ENCODE assay signal across 8 mouse cellular contexts in genomic region chr8:95678024-95678611, GRCm38 (mm10). TPM values are rescaled to one million over a fixed set of nuclear protein-coding genes. Genes with fewer than 3 reads are reported as not detected.
DNase-seq lines count a peak whose midpoint lies in the region; ATAC-seq and TF ChIP-seq lines count a peak whose summit lies in the region.

No protein-coding gene starts in this region.

- H3K27ac ChIP-seq in left cerebral cortex, adult 2 months, result peak overlapping the region; percentile 92
- H3K27ac ChIP-seq in embryonic fibroblast, embryonic 13.5 days (ENCODE audit: insufficient read depth, low read length), result no peak overlapping the region
- H3K27ac ChIP-seq in intestine, embryonic 16.5 days (ENCODE audit: low read length), result no peak overlapping the region
- H3K27ac ChIP-seq in midbrain, postnatal 0 days (ENCODE audit: low read depth, low read length), result peak overlapping the region; percentile 58

- peak overlapping the region; percentile 62 for H3K4me3 ChIP-seq in left cerebral cortex, adult 2 months
- H3K4me3 ChIP-seq in embryonic fibroblast, embryonic 13.5 days (ENCODE audit: insufficient read depth, low read length), result peak overlapping the region; percentile 31
- H3K4me3 ChIP-seq in intestine, embryonic 16.5 days (ENCODE audit: low read length), result peak overlapping the region; percentile 59
- H3K4me3 ChIP-seq in midbrain, postnatal 0 days (ENCODE audit: low read depth, low read length), result peak overlapping the region; percentile 81

- peak; percentile 70 to 75 for DNase-seq in left cerebral cortex, adult 2 months (ENCODE audit: extremely low spot score in 1 of 2, low spot score in 2 of 2)
- DNase-seq in left cerebral cortex, adult 9 months (ENCODE audit: low spot score in 2 of 2), result no peak
- DNase-seq in adrenal gland, postnatal 25 days, result peak; percentile 21
- peak; percentile 49 for DNase-seq in midbrain, postnatal 0 days (ENCODE audit: low spot score)
- peak; percentile 61 for DNase-seq in thymus, postnatal 14 days
- no peak for DNase-seq in ovary, adult 18-20 months (ENCODE audit: low spot score)

- TF ChIP-seq POLR2A in embryonic fibroblast, embryonic 13.5 days (IDR thresholded peaks at IDR 0.05; ENCODE audit: low read depth, low read length), result no peak

- peak overlapping the region; percentile 60 for H3K9ac ChIP-seq in intestine, embryonic 16.5 days (ENCODE audit: low read depth, low read length)
- H3K9ac ChIP-seq in midbrain, postnatal 0 days (replicated peaks; ENCODE audit: low read length, poor library complexity, severe bottlenecking), result peak overlapping the region; percentile 85

- H3K36me3 ChIP-seq in intestine, embryonic 16.5 days (ENCODE audit: control insufficient read depth, insufficient read depth, low read length), result no peaks in the 10 kb centered on the region
- H3K36me3 ChIP-seq in midbrain, postnatal 0 days (ENCODE audit: insufficient read depth, low read length), result no peaks in the 10 kb centered on the region

- intact Hi-C loops in left cerebral cortex, adult 2 months (cut with DNase I), result loop anchor here (2.0 to 5.0 kb wide), 2 partner anchors 17 to 71 kb away; no protein-coding TSS in a partner anchor

- no peak for TF ChIP-seq CTCF in left cerebral cortex, adult 2 months (IDR thresholded peaks at IDR 0.05)
- TF ChIP-seq CTCF in embryonic fibroblast, embryonic 13.5 days (IDR thresholded peaks at IDR 0.05; ENCODE audit: borderline replicate concordance, insufficient read depth, low read length), result no peak
- TF ChIP-seq CTCF in midbrain, postnatal 0 days (IDR thresholded peaks at IDR 0.05), result no peak

- H3K9me3 ChIP-seq in intestine, embryonic 16.5 days (ENCODE audit: control insufficient read depth, low read length), result no peaks in the 10 kb centered on the region
- no peaks in the 10 kb centered on the region for H3K9me3 ChIP-seq in midbrain, postnatal 0 days (ENCODE audit: low read length)

- no peaks in the 10 kb centered on the region for H3K4me1 ChIP-seq in embryonic fibroblast, embryonic 13.5 days (ENCODE audit: control insufficient read depth, insufficient read depth, low read length)
- H3K4me1 ChIP-seq in intestine, embryonic 16.5 days (ENCODE audit: control insufficient read depth, insufficient read depth, low read length), result peaks cover 12% of the 10 kb centered on the region
- H3K4me1 ChIP-seq in midbrain, postnatal 0 days (ENCODE audit: insufficient read depth, low read length), result 0 out of 2 replicates have a peak, but pooled peaks cover 9% of the 10 kb centered on the region

- under 1% methylated on average over 66 of the region's 70 CpGs for WGBS in intestine, embryonic 16.5 days
- WGBS in midbrain, postnatal 0 days, result under 1% methylated on average over 50 of the region's 70 CpGs

- H3K27me3 ChIP-seq in intestine, embryonic 16.5 days (replicated peaks; ENCODE audit: control insufficient read depth, insufficient read depth, low read length), result peaks cover 52% of the 10 kb centered on the region
- no peaks in the 10 kb centered on the region for H3K27me3 ChIP-seq in midbrain, postnatal 0 days (ENCODE audit: insufficient read depth, low read length)

- peak; percentile 53 for ATAC-seq in intestine, embryonic 16.5 days
- peak; percentile 67 for ATAC-seq in midbrain, postnatal 0 days (ENCODE audit: low FRiP score)

- peak overlapping the region; percentile 98 for H3K4me2 ChIP-seq in intestine, embryonic 16.5 days (ENCODE audit: low read depth, low read length)
- peak overlapping the region; percentile 76 for H3K4me2 ChIP-seq in midbrain, postnatal 0 days (ENCODE audit: low read depth, low read length, poor library complexity, severe bottlenecking)

RNA-seq across cellular contexts. Expression of gene Ndrg4, which starts 1.3 kb away (rescaled TPM):
- total RNA-seq in left cerebral cortex, adult 2 months (2021), result 1,000 to 10,000 TPM; 1,675 to 1,813 TPM
- total RNA-seq in adrenal gland, postnatal 25 days (2021), result 15.4 and 22.5 TPM in 2 replicates
- polyA plus RNA-seq in embryonic fibroblast, embryonic 13.5 days (2011; ENCODE audit: insufficient read length, low read depth, missing spikeins), result 49.7 and 67.9 TPM in 2 replicates
- 14.4 and 15.3 TPM in 2 replicates for polyA plus RNA-seq in intestine, embryonic 16.5 days (2015; fragmentation: Nextera tagmentation; extraction: Ambion mirVana)
- total RNA-seq in midbrain, postnatal 0 days (2014; rRNA removed), result 814 and 937 TPM in 2 replicates
- 641 and 735 TPM in 2 replicates for polyA plus RNA-seq in midbrain, postnatal 0 days (2015; fragmentation: Nextera tagmentation; extraction: Ambion mirVana)

RNA-seq across cellular contexts. Expression of gene Setd6, which starts 37.6 kb away (rescaled TPM):
- 10 to 100 TPM; 17.7 to 23.5 TPM for total RNA-seq in left cerebral cortex, adult 2 months (2021)
- 30.1 and 43.2 TPM in 2 replicates for total RNA-seq in adrenal gland, postnatal 25 days (2021)
- 16.8 and 20.2 TPM in 2 replicates for polyA plus RNA-seq in embryonic fibroblast, embryonic 13.5 days (2011; ENCODE audit: insufficient read length, low read depth, missing spikeins)
- 16.1 and 18.4 TPM in 2 replicates for polyA plus RNA-seq in intestine, embryonic 16.5 days (2015; fragmentation: Nextera tagmentation; extraction: Ambion mirVana)
- total RNA-seq in midbrain, postnatal 0 days (2014; rRNA removed), result 15.7 and 23.6 TPM in 2 replicates
- polyA plus RNA-seq in midbrain, postnatal 0 days (2015; fragmentation: Nextera tagmentation; extraction: Ambion mirVana), result 41.8 and 44.3 TPM in 2 replicates

RNA-seq across cellular contexts. Expression of gene Gins3, which starts 44.9 kb away (rescaled TPM):
- 1 to 10 TPM; 2.8 to 3.3 TPM for total RNA-seq in left cerebral cortex, adult 2 months (2021)
- 3.2 and 4.1 TPM in 2 replicates for total RNA-seq in adrenal gland, postnatal 25 days (2021)
- 6.8 and 7.0 TPM in 2 replicates for polyA plus RNA-seq in embryonic fibroblast, embryonic 13.5 days (2011; ENCODE audit: insufficient read length, low read depth, missing spikeins)
- polyA plus RNA-seq in intestine, embryonic 16.5 days (2015; fragmentation: Nextera tagmentation; extraction: Ambion mirVana), result 9.2 and 11.9 TPM in 2 replicates
- 2.7 and 4.1 TPM in 2 replicates for total RNA-seq in midbrain, postnatal 0 days (2014; rRNA removed)
- polyA plus RNA-seq in midbrain, postnatal 0 days (2015; fragmentation: Nextera tagmentation; extraction: Ambion mirVana), result 4.0 and 4.7 TPM in 2 replicates

Comparison
In these comparisons a context has a peak if more than half of its experiments do, and no peak if none do; other contexts are left out.
1. DNase-seq: peak in left cerebral cortex, adult 2 months (2 of 2), adrenal gland, postnatal 25 days (single experiment), midbrain, postnatal 0 days (single experiment) and thymus, postnatal 14 days (single experiment); none in left cerebral cortex, adult 9 months (0 of 2) and ovary, adult 18-20 months (single experiment).
2. H3K27ac ChIP-seq: peak in left cerebral cortex, adult 2 months (single experiment) and midbrain, postnatal 0 days (single experiment); none in embryonic fibroblast, embryonic 13.5 days (single experiment) and intestine, embryonic 16.5 days (single experiment).
3. H3K4me3 ChIP-seq: peak in every context shown above with its lines; median percentile 81 in midbrain, postnatal 0 days; 62 in left cerebral cortex, adult 2 months; 59 in intestine, embryonic 16.5 days; 31 in embryonic fibroblast, embryonic 13.5 days.
4. RNA of gene Ndrg4, which starts 1.3 kb away (total RNA-seq): 1,675 to 1,813 TPM in left cerebral cortex, adult 2 months and 814 to 937 TPM in midbrain, postnatal 0 days; 15.4 to 22.5 TPM in adrenal gland, postnatal 25 days; every median in the first group is over 10 times any median in the second.